Mouse (Mus musculus) left cerebral cortex, adult 11 months (tissue): ENCODE measurements around the gene Bach2.

ENCODE experiments used
- DNase-seq: peaks from one replicate; pipeline ENCODE4 v3.0.0; 2022; ENCODE audit warnings: low spot score

Bach2 gene

DNA sequence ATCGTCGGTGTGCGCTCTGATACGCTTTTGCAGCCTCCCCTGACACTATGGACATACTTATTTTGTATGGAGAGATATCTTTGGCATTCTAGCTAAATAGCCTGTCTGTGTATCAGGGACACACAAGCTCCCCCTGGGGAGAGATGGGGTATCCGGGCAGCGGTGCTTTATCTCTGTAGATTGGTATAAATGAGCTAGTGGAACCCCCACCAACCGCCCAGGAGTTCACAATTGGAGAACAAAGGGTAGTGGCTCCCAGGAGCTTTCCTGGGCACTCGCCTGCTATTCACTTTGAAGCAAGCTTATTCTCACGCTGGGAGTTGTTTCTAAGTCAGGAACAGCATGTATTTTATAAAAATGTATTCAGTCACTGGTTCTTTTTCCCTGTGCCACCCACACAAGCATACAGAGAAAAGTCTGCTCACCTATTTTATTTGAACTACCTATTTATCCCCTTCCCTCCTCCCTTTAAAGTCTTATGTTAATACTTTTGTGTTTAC lies 291.9 kb downstream of the Bach2 start:
- no peak for DNase-seq

DNA sequence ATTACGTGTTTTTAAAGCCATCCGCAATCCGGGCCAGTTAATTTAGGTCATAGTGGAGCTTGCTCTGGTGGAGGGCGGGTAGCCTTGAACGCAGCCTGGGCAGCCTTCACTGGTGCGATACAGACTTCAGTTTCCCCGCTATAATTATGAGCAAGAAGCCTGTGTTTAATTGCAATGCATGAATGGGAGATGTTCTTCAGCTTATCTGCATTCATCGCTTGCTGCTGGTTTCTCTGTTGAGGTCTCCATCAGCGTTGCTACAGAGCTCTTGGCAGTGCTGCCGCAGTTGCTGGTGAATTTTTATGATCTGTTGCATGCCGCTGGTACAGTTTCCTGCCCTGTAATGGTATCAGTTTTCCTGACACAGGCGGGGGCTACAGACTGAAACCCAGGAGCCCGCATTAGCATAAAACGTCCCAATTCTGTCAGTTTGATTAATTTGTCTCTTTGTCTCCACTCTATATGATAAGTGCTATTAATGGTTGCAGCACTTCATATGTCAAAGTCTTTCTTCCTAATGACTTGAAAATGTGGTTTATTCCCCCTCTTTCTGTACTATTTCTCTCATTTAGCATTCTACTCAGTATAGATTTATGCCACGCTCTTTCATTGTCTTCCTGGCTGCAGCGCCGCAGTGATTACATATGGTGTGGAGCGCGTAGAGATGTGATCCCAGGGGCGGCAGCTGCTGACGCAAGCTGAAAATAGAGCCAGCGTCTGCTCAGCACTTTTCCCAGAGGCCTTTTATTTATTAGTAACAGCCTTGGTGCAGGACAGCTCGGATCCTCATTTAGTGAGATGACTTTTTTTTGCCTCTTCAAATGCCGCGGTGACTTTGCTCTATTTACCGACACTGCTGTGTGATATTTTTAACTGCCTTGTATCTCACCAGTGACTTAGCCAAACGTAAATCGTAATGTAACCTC lies 292.6 kb downstream of the Bach2 start:
- DNase-seq: peak; percentile 35

DNA sequence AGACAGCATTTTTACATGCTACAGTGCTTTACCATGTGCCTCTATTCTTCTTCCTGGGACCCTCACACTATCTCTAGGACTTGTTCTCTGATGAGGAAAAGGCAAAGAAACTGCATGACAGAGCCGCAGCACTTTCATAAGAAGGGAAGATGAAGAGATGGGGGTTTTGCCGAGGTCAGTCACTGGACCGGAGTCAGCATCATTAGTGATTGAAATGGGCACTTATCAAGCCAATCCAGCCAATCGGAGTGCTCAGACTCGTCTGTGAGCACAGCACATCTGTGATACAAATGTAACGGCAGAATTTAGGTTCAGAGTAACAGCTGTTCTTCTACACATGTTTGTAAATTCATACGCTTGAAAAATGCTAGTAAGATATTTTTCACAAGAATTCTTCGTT lies 293.5 kb downstream of the Bach2 start:
- DNase-seq: no peak

GRCm38 (mm10) chr4:32533735-32534134 lies 295.1 kb downstream of the Bach2 start:
- no peak for DNase-seq

- no peak for DNase-seq
Measured at GRCm38 (mm10) chr4:32535626-32536025, 297.0 kb downstream of the Bach2 start.

- no peak for DNase-seq
Measured at GRCm38 (mm10) chr4:32536870-32537508, 298.4 kb downstream of the Bach2 start.

DNA sequence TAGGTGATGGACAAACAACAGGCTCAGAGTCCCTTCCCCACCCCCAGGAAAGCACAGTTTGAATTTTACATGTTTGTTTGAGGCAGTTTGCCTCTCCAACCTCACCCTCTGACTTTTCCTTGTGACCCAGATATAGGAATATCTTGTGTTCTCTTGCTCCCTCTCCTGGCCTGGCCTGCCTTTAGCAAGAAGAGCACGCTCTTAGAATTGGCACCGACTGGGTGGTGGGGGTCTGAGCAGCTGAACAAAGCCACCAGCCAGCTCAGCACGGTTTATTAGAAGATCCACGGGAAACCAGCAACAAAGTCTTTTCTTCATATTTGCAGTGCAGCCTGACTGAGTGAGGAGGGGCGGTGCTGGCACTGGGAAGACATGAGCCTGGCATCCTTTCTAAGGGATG lies 299.5 kb downstream of the Bach2 start:
- DNase-seq: peak; percentile 54

GRCm38 (mm10) chr4:32538488-32538887 lies 299.9 kb downstream of the Bach2 start:
- DNase-seq: no peak

DNA sequence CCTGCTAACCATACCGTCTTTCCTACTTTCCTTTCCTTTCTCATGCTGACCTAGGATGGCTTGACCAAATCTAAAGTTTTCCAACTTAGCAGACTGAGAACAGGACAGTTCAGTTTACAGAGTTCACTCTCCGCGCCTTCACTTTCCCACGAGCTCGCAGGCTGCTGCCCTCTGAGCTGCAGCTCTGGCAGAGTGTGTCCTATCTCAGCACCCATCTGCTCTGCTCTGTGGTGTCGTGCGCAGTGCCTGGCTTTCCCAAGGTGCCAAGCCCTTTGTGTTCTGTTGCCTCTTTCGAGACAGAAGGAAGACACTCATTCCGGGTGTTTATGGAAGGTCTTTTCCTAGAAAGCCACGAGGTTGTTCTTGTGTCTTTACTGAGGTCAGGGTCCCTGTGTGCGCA lies 300.4 kb downstream of the Bach2 start:
- DNase-seq: no peak

GRCm38 (mm10) chr4:32544821-32545545 lies 306.4 kb downstream of the Bach2 start:
- DNase-seq: no peak

GRCm38 (mm10) chr4:32545548-32545947 lies 306.9 kb downstream of the Bach2 start:
- DNase-seq: no peak

GRCm38 (mm10) chr4:32549150-32549549 lies 310.5 kb downstream of the Bach2 start:
- no peak for DNase-seq

GRCm38 (mm10) chr4:32551337-32551736 lies 312.7 kb downstream of the Bach2 start:
- DNase-seq: no peak

- no peak for DNase-seq
Measured at GRCm38 (mm10) chr4:32555506-32555905, 316.9 kb downstream of the Bach2 start.

GRCm38 (mm10) chr4:32560246-32560645 lies 321.6 kb downstream of the Bach2 start:
- DNase-seq: no peak

- no peak for DNase-seq
Measured at GRCm38 (mm10) chr4:32560724-32561554, 322.3 kb downstream of the Bach2 start.

GRCm38 (mm10) chr4:32561555-32562095 lies 323.0 kb downstream of the Bach2 start:
- no peak for DNase-seq

DNA sequence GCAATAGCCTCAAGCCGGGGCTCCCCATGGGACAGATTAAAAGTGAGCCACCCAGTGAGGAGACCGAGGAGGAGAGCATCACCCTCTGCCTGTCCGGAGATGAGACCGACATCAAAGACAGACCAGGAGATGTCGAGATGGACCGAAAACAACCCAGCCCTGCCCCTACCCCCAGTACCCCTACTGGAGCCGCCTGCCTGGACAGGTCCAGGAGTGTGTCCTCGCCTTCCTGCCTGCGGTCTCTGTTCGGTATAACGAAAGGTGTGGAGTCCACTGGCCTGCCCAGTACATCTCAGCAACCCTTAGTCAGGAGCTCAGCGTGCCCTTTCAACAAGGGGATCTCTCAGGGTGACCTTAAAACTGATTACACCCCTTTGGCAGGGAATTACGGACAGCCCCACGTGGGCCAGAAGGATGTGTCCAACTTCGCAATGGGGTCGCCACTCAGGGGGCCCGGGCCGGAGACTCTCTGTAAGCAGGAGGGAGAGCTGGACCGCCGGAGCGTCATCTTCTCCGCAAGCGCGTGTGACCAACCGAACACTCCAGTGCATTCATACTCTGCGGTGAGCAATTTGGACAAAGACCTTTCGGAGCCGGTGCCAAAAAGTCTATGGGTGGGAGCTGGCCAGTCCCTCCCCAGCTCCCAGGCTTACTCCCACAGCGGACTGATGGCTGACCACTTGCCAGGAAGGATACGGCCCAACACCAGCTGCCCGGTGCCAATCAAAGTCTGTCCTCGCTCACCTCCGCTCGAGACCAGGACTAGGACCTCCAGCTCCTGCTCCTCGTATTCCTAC lies 323.9 kb downstream of the Bach2 start:
- no peak for DNase-seq

DNA sequence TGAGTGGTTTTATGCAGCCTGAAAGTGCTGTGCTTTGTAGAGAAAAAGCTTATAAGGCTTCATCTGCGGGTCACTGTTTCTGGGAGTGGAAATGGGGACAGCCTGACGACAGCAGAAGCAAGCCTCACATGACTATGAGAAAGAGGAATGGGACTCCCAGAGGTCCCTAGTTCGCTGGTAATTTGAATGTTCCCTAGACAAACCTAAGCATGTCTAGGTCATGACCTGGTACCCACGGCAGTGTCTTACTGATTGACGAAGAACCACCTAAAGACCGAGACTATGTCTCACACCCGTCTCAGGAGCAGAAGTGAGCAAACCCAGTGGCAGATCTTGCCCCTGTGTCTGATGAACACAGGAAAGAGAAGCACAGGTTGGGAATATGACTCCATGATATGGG lies 325.8 kb downstream of the Bach2 start:
- DNase-seq: no peak

- no peak for DNase-seq
Measured at GRCm38 (mm10) chr4:32564918-32565317, 326.3 kb downstream of the Bach2 start.

DNA sequence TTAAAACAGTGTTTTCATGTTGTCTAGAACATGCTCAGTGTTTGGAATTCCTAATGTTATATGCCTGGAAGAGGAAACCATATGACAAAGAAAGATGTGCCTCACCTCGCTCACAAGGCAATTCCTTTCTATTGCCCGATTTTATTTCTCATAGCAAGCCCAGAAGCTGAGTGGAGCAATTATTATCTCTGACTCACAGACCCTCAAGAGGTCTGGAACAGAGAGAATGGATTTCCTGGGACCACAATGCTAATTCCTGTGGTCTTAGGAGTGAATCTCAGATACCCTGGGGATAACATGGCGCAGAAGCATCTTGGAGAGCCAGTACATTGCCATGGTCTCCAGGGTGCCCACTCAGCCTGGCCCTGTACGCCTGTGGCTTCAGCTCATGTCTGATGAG lies 330.4 kb downstream of the Bach2 start:
- DNase-seq: no peak
